Mouse (Mus musculus) heart, adult 2 months (tissue): ENCODE data around the gene Ttc21a. TPM values are rescaled to one million over a fixed set of nuclear protein-coding genes. Genes with fewer than 3 reads are reported as not detected.

Source experiments
- DNase-seq, 2 experiments: peaks; one replicate each; pipeline ENCODE4 v3.0.0; 2021
- H3K27ac ChIP-seq: fragments of 200-600 bp; 2 replicates; pipeline ENCODE4 v1.8.1; 2022
- H3K27me3 ChIP-seq: fragments of 200-500 bp; 2 replicates; pipeline ENCODE4 v1.6.1; 2012; ENCODE audit warnings: mild to moderate bottlenecking, low read length, inconsistent platforms, mixed read lengths; ENCODE audit not compliant: control insufficient read depth, insufficient read depth
- H3K36me3 ChIP-seq: fragments of 200-500 bp; 2 replicates; pipeline ENCODE4 v1.6.1; 2012; ENCODE audit warnings: low read length, inconsistent platforms; ENCODE audit not compliant: control insufficient read depth, insufficient read depth
- H3K4me1 ChIP-seq: fragments of 200-500 bp; 2 replicates; pipeline ENCODE4 v1.6.1; 2011; ENCODE audit warnings: low read length; ENCODE audit not compliant: control insufficient read depth, insufficient read depth
- H3K4me3 ChIP-seq: fragments of 200-600 bp; 2 replicates; pipeline ENCODE4 v1.8.1; 2022
- H3K79me2 ChIP-seq: fragments of 200-500 bp; replicated peaks from 2 replicates; pipeline ENCODE4 v1.6.1; 2012; ENCODE audit warnings: mild to moderate bottlenecking, inconsistent platforms, low read length, moderate library complexity, mixed read lengths; ENCODE audit not compliant: control insufficient read depth, insufficient read depth
- H3K9ac ChIP-seq: fragments of 200-500 bp; 2 replicates; pipeline ENCODE4 v1.6.1; 2012; ENCODE audit warnings: low read depth, mild to moderate bottlenecking, control low read depth, inconsistent platforms, low read length, mixed read lengths
- CTCF ChIP-seq: fragments of 200-600 bp; IDR thresholded peaks from 2 replicates; pipeline ENCODE4 v1.8.1; 2022; ENCODE audit warnings: antibody characterized with exemption, mild to moderate bottlenecking, moderate library complexity
- EP300 ChIP-seq: fragments of 200-500 bp; IDR thresholded peaks from 2 replicates; pipeline ENCODE4 v1.6.1; 2011; ENCODE audit warnings: low read depth, low read length, control low read depth; ENCODE audit not compliant: insufficient read depth
- POLR2A ChIP-seq: fragments of 200-500 bp; IDR thresholded peaks from 2 replicates; pipeline ENCODE4 v1.6.1; 2011; ENCODE audit warnings: mild to moderate bottlenecking, low read depth, low read length, control low read depth; ENCODE audit not compliant: insufficient read depth
- WGBS: fragments of 180-500 bp; shearing (Covaris S2); methylation state at CpG from one replicate; pipeline ENCODE4 v1.1.7; 2018; 5-methylcytosine and 5-hydroxymethylcytosine counted together
- intact Hi-C: fragments of 180-260 bp; cut with DNase I; formaldehyde crosslinking; loops from one replicate; pipeline ENCODE4 v1.15.1; 2025
- polyA plus RNA-seq: library from polyadenylated mRNA; depleted of rRNA; stranded (reverse); fragments of >200 nt; gene quantifications from 2 replicates; pipeline ENCODE4 v1.2.3, GENCODE M21; 2012; rRNA removed
- total RNA-seq, 2 experiments: library from RNA; stranded (reverse); gene quantifications; 2 replicates each; pipeline ENCODE4 v1.2.3; 2021

The Ttc21a gene
- total and polyA plus RNA-seq, 3 experiments: 0.70 TPM; not detected in 2

DNA sequence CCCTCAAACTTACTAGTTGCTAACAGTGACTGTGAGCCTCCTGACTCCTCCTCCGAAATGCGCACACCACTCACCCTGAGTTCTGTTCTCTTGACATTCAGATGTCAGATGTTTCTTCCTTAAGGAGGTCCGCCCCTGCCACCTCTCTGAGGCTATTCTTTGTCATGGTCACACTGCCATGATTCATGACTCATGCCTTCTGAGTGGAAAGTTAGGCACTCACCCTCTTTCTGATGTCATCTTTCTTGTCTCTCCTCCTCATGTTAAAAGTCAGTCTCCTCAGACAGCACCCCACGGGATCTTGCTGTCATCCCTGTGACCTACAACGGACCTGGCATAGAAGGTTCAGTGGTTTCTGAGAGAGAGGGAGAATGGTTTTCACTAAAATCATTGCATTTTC lies 75.4 kb downstream of the Ttc21a start:
- Histone ChIP-seq H3K79me2 (no peaks in the 10 kb centered on the region), H3K27me3 (no peaks in the 10 kb centered on the region), H3K9ac (no peak overlapping the region), H3K4me3 (no peak overlapping the region), H3K4me1 (peaks cover 3% of the 10 kb centered on the region), H3K36me3 (peaks cover 4% of the 10 kb centered on the region; the same call in 1 of the 2 replicates), H3K27ac (peak overlapping the region; percentile 63)
- DNase-seq: peak in 1 of 2 experiments; percentile 30
- TF ChIP-seq EP300: no peak
- 0 out of 2 replicates have a peak, but pooled peaks have one; percentile 13 for TF ChIP-seq POLR2A
- intact Hi-C loops: loop anchor here (2.0 kb wide), 1 partner anchor 50 kb away; no protein-coding TSS in a partner anchor
- WGBS: 58% methylated on average over 5 of the region's 5 CpGs

DNA sequence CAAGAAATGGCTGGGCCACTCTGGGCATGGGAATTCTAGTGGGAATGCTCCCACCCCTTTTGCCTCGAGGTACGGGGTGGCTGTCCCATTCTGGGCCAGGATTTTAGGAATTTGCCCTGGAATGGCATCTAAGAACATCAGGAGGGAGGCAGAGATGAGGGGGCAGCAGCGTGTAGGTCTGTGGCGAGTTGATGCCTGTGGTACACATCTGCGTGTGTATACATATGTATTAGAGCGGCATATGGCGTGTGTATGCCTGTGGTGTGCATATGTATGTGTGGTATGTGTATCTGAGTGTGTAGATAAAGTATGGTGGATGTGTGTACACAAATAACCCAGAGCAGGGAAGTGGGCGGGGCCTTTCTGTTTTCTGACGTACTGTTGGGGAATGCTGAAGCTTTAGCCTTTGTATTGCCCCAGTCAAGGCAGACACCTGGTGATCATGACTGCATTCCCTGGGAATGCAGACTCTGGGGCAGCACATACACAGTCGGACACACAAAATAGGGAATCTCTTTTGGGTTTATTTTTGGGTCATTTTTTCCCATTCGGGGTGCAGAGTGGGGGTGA lies 75.9 kb downstream of the Ttc21a start:
- Histone ChIP-seq H3K27ac (peak overlapping the region; percentile 63), H3K4me1 (peaks cover 3% of the 10 kb centered on the region), H3K36me3 (peaks cover 4% of the 10 kb centered on the region; the same call in 1 of the 2 replicates), H3K27me3 (no peaks in the 10 kb centered on the region), H3K9ac (no peak overlapping the region), H3K4me3 (no peak overlapping the region), H3K79me2 (no peaks in the 10 kb centered on the region)
- no peak for DNase-seq
- intact Hi-C loops: loop anchor here (2.0 kb wide), 1 partner anchor 51 kb away; no protein-coding TSS in a partner anchor
- WGBS: 53% methylated on average over 11 of the region's 11 CpGs
- TF ChIP-seq EP300 (no peak), CTCF (no peak), POLR2A (no peak)

DNA sequence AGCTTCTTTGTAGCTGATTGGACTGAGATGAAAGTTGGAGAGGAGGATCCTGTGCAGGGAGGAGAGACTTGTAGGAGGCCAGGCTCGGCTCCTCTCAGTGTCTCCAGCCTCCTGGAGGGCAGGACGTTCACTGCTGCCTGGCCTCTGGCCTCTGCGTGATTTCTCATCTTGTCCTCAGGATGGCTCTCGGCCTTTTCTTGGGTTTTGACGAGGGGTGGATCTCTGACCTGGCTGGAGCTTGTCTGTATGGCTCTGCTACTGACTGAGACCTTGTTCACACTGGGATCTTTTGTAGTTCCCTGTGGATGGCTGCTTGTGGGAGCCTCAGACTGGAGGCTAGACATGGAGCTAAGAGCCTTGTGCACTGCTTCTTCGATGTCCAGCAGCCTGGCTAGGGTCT lies 77.4 kb downstream of the Ttc21a start:
- 48% methylated on average over 6 of the region's 6 CpGs for WGBS
- intact Hi-C loops: no loop called here
- peaks cover 3% of the 10 kb centered on the region for H3K4me1 ChIP-seq

DNA sequence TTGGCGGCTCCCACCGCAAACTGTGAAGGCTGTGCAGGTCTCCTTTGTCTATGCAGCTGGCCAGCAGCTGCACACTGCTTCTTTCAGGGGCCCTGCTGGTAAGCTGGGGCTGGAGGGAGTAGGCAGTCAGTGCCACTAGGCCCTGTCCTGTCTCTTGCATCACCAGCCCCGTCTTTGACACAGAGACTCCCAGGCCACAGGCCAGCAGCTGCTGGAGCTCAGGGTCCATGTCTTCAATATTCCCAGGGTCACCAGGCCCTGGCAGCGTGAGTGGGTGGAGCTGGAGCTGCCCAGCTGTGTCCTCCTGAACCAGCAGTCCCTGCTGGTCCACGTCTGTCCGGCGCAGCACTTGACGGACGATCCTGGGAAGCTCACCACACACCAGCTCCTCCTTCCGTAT lies 79.5 kb downstream of the Ttc21a start:
- Histone ChIP-seq H3K27ac (no peak overlapping the region), H3K79me2 (no peaks in the 10 kb centered on the region), H3K27me3 (no peaks in the 10 kb centered on the region), H3K36me3 (peaks cover 4% of the 10 kb centered on the region; the same call in 1 of the 2 replicates), H3K9ac (no peak overlapping the region), H3K4me1 (peaks cover 3% of the 10 kb centered on the region; the same call in 1 of the 2 replicates), H3K4me3 (no peak overlapping the region)
- 57% methylated on average over 10 of the region's 10 CpGs for WGBS
- TF ChIP-seq POLR2A (no peak), CTCF (no peak), EP300 (no peak)
- DNase-seq: no peak
- intact Hi-C loops: no loop called here

More for the DNA sequence above, 77.4 kb downstream of the Ttc21a start:
- Histone ChIP-seq H3K79me2 (no peaks in the 10 kb centered on the region), H3K9ac (no peak overlapping the region), H3K27me3 (no peaks in the 10 kb centered on the region), H3K4me3 (no peak overlapping the region), H3K36me3 (peaks cover 4% of the 10 kb centered on the region; the same call in 1 of the 2 replicates), H3K27ac (peak overlapping the region; percentile 47)
- DNase-seq: no peak
- TF ChIP-seq CTCF: no peak
- no peak for TF ChIP-seq EP300
- no peak for TF ChIP-seq POLR2A

Other genes with a start within 250 kb of the Ttc21a start
- under 1 TPM; 0.37 to 0.70 TPM for gene Scn10a, start 218.3 kb upstream of the Ttc21a start, total RNA-seq
- gene Scn10a, start 218.3 kb upstream of the Ttc21a start, polyA plus RNA-seq: 0.64 and 1.4 TPM in 2 replicates
- gene Scn11a, start 112.2 kb upstream of the Ttc21a start, total RNA-seq: under 1 TPM in 1 of 2 experiments, not detected in 1; 0.05 TPM
- gene Scn11a, start 112.2 kb upstream of the Ttc21a start, polyA plus RNA-seq: 0.04 and 0.06 TPM in 2 replicates
- gene Wdr48, start 42.7 kb upstream of the Ttc21a start, total RNA-seq: 10 to 100 TPM; 20.7 to 21.6 TPM
- gene Wdr48, start 42.7 kb upstream of the Ttc21a start, polyA plus RNA-seq: 22.9 and 39.5 TPM in 2 replicates
- 10 to 100 TPM; 32.2 to 35.9 TPM for gene Gorasp1, start within 50 bp of the Ttc21a start, total RNA-seq
- gene Gorasp1, start within 50 bp of the Ttc21a start, polyA plus RNA-seq: 16.8 and 25.0 TPM in 2 replicates
- 10 to 100 TPM; 21.1 to 21.6 TPM for gene Csrnp1, start 47.1 kb downstream of the Ttc21a start, total RNA-seq
- gene Csrnp1, start 47.1 kb downstream of the Ttc21a start, polyA plus RNA-seq: 23.6 and 28.7 TPM in 2 replicates
- gene Xirp1, start 86.0 kb downstream of the Ttc21a start, total RNA-seq: 100 to 1,000 TPM; 118 to 133 TPM
- 55.5 and 72.8 TPM in 2 replicates for gene Xirp1, start 86.0 kb downstream of the Ttc21a start, polyA plus RNA-seq
- gene Cx3cr1, start 132.3 kb downstream of the Ttc21a start, total RNA-seq: 1 to 10 TPM; 1.2 to 3.7 TPM
- gene Cx3cr1, start 132.3 kb downstream of the Ttc21a start, polyA plus RNA-seq: 4.4 and 6.4 TPM in 2 replicates
- gene Ccr8, start 154.5 kb downstream of the Ttc21a start, total RNA-seq: not detected
- not detected in 2 replicates for gene Ccr8, start 154.5 kb downstream of the Ttc21a start, polyA plus RNA-seq
- gene Slc25a38, start 172.8 kb downstream of the Ttc21a start, total RNA-seq: 10 to 100 TPM; 18.4 to 22.7 TPM
- gene Slc25a38, start 172.8 kb downstream of the Ttc21a start, polyA plus RNA-seq: 29.1 and 32.1 TPM in 2 replicates
- 100 to 1,000 TPM; 457 to 528 TPM for gene Rpsa, start 190.1 kb downstream of the Ttc21a start, total RNA-seq
- gene Rpsa, start 190.1 kb downstream of the Ttc21a start, polyA plus RNA-seq: 1,018 and 1,107 TPM in 2 replicates
- gene Mobp, start 212.1 kb downstream of the Ttc21a start, total RNA-seq: not detected
- 0.09 TPM in 1 of 2 replicates, not detected in the other for gene Mobp, start 212.1 kb downstream of the Ttc21a start, polyA plus RNA-seq